Mouse (Mus musculus): Measurements from ENCODE around the gene Olfr1434.
"Not testable (repeated sequence)": the region's sequence is repeated elsewhere in the genome, so short reads cannot be mapped to it uniquely, and the experiment has no call there.

The Olfr1434 gene

DNA sequence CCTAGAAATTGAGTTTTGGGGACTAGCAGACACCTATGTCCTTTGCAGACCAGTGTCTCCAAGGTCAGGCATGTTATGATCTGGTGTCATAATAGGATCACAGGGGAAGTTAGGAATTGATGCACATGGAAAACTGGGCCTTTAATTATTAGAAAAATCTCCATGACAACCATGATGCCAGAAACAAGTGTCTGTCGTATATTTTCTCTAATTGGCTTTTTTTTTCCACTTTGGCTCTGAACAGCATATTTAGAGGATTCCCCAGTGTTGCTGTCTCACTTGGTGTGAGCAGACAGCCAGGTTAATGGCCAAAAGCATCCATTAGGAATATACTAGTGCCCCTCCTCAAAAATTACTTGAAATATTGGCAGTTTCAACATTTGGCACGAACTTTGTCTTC lies at the start of gene Olfr1434:
Gene Olfr1434, plus strand, starts transcription at position 301 of the 400 bp plus-strand sequence.
- DNase-seq (ENCODE audit: low read depth, low spot score), result no peak

DNA sequence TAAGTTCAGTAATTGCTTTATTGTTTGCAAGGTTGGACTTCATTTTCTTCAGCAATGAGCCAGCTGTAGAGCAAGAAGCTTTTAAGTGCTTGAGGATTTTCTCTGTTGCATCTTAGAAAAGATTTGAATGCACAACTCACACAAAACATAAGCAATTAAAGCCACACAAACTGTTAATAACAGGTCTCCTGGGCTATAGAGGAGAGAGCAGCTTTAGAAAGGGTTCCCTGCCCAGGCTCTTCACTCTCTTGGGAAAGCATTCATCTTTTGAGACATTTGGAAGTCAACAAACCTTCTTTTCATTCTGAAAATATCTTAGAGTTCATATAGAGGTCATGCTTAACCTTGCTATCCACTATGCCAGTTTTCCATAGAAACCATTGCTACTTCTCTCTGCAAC lies 47.2 kb upstream of the Olfr1434 start, which contains the start of gene Olfr1432:
Gene Olfr1432, minus strand, starts transcription at position 101 of the 400 bp plus-strand sequence.
- not testable (repeated sequence) for DNase-seq (ENCODE audit: low read depth, low spot score)

DNA sequence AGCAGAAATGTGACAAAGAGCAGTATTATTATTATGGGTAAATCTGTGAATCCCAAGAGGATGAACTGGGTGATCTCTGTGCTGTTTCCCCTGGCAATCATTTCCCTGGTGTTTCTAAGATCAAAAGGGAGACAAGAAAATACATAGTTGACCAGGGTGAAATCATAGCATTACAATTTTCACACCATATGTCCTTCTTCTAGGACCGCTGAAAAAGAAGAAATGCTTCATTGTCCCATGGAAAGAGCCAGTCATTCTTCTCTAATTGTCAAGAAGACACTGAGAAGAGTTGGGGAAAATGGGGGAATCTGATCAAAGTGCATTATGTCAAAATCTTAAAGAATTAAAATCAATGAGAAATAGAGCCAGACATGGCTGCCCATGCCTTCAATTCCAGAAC lies 38.1 kb upstream of the Olfr1434 start, which contains the start of gene Olfr262:
Gene Olfr262, minus strand, starts transcription at position 101 of the 400 bp plus-strand sequence.
- DNase-seq (ENCODE audit: low read depth, low spot score), result no peak

DNA sequence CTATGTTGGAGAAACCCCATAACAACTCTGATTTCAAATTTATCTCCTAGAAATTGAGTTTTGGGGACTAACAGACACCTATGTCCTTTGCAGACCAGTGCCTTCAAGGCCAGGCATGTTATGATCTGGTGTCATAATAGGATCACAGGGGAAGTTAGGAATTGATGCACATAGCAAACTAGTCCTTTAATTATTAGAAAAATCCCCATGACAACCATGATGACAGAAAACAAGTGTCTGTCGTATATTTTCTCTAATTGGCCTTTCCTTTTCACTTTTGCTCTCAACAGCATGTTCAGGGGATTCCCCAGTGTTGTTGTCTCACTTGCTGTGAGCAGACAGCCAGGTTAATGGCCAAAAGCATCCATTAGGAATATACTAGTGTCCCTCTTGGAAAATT lies 18.9 kb upstream of the Olfr1434 start, which contains the start of gene Olfr235:
Gene Olfr235, plus strand, starts transcription at position 301 of the 400 bp plus-strand sequence.
- DNase-seq (ENCODE audit: low read depth, low spot score), result no peak

DNA sequence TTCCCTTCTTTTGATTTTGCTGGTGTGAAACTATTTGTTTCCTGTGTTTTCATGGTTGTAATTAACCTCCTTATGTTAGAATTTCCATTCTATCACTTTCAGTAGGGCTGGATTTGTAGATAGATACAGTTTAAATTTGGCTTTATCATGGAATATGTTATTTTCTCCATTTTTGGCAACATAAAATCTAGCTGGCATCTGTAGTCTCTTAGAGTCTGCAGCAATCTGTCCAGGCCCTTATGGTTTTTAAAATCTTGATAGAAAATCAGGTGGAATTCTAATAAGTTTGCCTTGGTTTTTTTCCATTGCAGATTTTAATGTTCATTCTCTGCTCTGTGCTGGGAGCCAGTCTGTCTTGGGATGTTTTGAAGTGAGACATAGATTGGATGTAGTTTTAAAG lies 13.3 kb downstream of the Olfr1434 start:
- no peak for DNase-seq (ENCODE audit: low read depth, low spot score)

DNA sequence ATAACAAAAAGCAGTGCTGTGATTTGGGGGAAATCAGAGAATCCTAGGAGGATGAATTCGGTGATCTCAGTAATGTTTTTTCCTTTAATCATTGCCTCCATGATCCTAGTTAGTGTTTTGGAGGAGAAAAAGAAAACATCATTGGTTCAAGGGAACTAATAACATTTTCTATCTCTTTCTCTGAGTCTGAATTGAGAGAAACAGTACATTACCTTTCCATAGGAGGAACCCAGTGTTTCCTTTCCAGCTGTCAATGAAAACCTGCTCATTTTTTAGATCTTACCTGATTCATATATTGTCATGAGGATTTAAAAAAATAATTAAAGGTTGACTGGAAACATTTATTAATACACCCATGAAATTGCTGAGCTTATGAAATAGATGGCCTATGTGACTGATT lies 19.4 kb downstream of the Olfr1434 start, which contains the start of gene Olfr1436:
Gene Olfr1436, minus strand, starts transcription at position 101 of the 400 bp plus-strand sequence.
- not testable (repeated sequence) for DNase-seq (ENCODE audit: low read depth, low spot score)

DNA sequence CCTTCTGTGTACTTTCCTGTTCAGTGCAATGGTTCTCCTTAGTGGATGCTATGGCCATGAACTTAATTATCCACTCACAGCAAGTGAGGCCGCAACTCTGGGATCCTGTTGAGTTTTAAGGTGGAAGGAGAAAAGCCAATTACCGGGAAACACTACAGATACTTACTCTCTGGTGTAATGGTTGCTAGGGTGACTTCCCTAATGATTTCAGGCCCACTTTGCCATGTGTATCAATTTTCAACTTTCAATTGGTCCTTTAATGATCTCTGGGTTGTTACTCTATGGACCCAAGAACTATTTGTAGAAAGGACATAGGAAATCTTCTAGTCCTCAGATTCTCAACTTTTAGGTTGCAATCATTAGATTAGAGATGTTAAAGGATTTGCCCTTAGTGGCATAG lies 45.3 kb downstream of the Olfr1434 start, which contains the start of gene Olfr1437:
Gene Olfr1437, minus strand, starts transcription at position 101 of the 400 bp plus-strand sequence.
- DNase-seq (ENCODE audit: low read depth, low spot score), result no peak

Measured in R1 (cell line).